Mouse (Mus musculus): Measurements from ENCODE around the gene Pex6. TPM values are rescaled to one million over a fixed set of nuclear protein-coding genes. Genes with fewer than 3 reads are reported as not detected.

The Pex6 gene
- total and polyA plus RNA-seq, 2 experiments from 2014 or later, result 6.5 to 22.2 TPM

DNA sequence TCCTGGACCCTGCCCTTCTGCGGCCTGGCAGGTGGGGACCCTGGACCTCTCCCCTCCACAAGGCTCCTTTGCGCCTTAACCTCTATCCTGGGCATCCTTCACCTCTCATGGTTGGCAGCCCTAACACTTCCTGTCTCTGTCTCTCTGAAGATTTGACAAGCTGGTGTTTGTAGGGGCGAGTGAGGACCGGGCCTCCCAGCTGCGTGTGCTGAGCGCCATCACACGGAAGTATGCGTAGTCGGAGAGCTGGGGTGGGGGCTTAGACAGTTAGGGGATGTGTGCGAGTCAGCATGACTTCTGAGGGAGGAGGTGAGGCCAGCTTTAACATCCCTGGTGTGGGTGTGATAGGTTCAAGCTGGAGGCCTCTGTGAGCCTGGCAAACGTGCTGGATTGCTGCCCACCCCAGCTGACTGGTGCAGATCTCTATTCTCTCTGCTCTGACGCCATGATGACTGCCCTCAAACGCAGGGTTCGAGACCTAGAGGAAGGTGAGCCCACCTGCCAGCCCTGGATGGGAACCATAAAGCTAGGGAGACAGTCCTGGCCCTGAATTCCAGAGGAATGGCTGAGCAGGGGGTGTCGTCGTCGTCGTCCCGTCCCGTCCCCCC lies 13.3 kb downstream of the Pex6 start:
- ATAC-seq (ENCODE audit: insufficient read depth, low read depth) (no peak), DNase-seq (ENCODE audit: low spot score) (no peak)
- Histone ChIP-seq H3K27ac (ENCODE audit: low read depth) (no peak overlapping the region), H3K27me3 (ENCODE audit: control insufficient read depth, insufficient read depth, low read length) (peaks cover 11% of the 10 kb centered on the region; the same call in 1 of the 2 replicates), H3K36me3 (replicated peaks; ENCODE audit: control insufficient read depth, insufficient read depth, low read length) (peaks cover 12% of the 10 kb centered on the region; the same call in 1 of the 2 replicates), H3K4me2 (ENCODE audit: low read depth, low read length) (no peak overlapping the region), H3K4me3 (ENCODE audit: low read depth, low read length) (no peak overlapping the region), H3K9ac (replicated peaks; ENCODE audit: low read depth, low read length) (no peak overlapping the region), H3K9me3 (replicated peaks; ENCODE audit: control insufficient read depth, low read length) (no peaks in the 10 kb centered on the region), H3K4me1 (ENCODE audit: control insufficient read depth, insufficient read depth) (no peaks in the 10 kb centered on the region)
- 83% methylated on average over 14 of the region's 20 CpGs for WGBS
- TF ChIP-seq CTCF (IDR thresholded peaks at IDR 0.05; ENCODE audit: low read depth) (no peak), EP300 (IDR thresholded peaks at IDR 0.05; ENCODE audit: low read depth) (no peak)

DNA sequence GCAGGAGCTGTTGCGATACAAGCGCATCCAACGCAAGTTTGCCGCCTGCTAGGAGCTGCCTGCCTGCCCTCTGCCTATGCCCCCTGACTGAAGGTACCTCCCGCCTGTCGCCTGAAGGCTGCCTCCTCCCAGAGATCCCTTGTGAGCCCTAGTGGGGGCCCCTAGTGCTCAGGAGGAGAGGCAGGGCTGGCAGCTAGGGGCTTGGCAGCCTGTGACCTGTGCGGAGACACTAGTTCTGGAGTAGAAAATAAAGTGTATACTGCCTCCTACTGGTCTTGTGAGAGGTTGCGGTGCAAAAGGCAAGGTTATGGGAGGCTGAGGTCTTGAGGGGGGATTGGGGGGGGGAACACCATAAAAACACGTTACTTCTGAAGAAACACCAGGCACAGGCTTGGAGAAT lies 14.0 kb downstream of the Pex6 start:
- H3K27me3 ChIP-seq (ENCODE audit: control insufficient read depth, insufficient read depth, low read length), result peaks cover 11% of the 10 kb centered on the region; the same call in 1 of the 2 replicates
- H3K36me3 ChIP-seq (replicated peaks; ENCODE audit: control insufficient read depth, insufficient read depth, low read length), result peaks cover 12% of the 10 kb centered on the region; the same call in 1 of the 2 replicates
- TF ChIP-seq EP300 (IDR thresholded peaks at IDR 0.05; ENCODE audit: low read depth), result no peak
- TF ChIP-seq CTCF (IDR thresholded peaks at IDR 0.05; ENCODE audit: low read depth), result peak; percentile 61
- peak; percentile 63 for ATAC-seq (ENCODE audit: insufficient read depth, low read depth)
- no peak overlapping the region for H3K4me3 ChIP-seq (ENCODE audit: low read depth, low read length)
- peak; percentile 59 for DNase-seq (ENCODE audit: low spot score)
- H3K9ac ChIP-seq (replicated peaks; ENCODE audit: low read depth, low read length), result no peak overlapping the region
- no peak overlapping the region for H3K27ac ChIP-seq (ENCODE audit: low read depth)
- 47% methylated on average over 9 of the region's 9 CpGs for WGBS
- no peak overlapping the region for H3K4me2 ChIP-seq (ENCODE audit: low read depth, low read length)
- H3K4me1 ChIP-seq (ENCODE audit: control insufficient read depth, insufficient read depth), result no peaks in the 10 kb centered on the region
- H3K9me3 ChIP-seq (replicated peaks; ENCODE audit: control insufficient read depth, low read length), result no peaks in the 10 kb centered on the region

DNA sequence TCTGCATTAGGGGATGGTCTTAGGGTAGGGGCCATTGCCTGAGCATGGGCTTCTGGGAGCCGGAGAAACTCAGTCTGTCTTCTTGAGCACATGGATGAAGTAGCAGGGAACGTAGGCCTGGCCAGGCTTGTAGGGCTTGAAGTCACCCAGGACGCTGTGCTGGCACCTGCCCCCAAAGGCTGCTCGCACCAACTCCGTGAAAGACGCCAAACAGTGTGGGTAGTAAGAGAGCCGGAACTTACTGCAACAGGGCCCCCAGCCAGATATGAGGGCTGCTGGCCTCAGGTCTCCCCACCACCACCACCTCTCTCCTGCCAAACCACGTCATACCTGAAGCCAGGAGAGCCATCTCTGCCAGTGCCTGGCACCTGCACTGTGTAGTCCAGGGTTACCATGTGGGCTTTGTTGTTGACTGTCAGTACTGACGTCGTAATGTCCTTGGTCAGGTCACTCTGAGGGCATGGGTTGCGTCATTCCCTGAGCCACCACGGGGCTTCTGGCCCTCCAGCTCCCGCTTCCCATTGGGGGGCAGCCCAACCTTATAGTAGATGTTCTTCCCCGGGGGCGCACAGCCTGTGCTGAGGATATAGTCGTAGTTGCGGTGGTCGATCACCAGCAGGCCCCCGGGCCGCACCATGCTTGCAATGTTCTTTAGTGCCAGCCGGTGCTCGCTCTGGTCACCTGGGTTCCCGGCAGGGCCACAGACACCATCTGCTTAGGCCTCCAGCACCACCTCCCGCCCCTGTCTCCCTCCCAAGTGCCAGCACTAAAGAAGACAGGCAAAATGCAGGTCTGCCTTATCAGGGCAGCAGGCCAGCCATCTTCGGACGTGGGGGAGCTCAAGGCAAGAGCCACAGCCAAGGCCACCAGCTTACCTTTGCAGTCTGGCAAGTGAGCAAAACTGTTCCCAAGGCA lies 14.7 kb downstream of the Pex6 start:
- Histone ChIP-seq H3K9me3 (replicated peaks; ENCODE audit: control insufficient read depth, low read length) (no peaks in the 10 kb centered on the region), H3K27ac (ENCODE audit: low read depth) (no peak overlapping the region), H3K4me2 (ENCODE audit: low read depth, low read length) (no peak overlapping the region), H3K36me3 (replicated peaks; ENCODE audit: control insufficient read depth, insufficient read depth, low read length) (peaks cover 12% of the 10 kb centered on the region; the same call in 1 of the 2 replicates), H3K4me3 (ENCODE audit: low read depth, low read length) (no peak overlapping the region), H3K27me3 (ENCODE audit: control insufficient read depth, insufficient read depth, low read length) (peaks cover 11% of the 10 kb centered on the region; the same call in 1 of the 2 replicates), H3K9ac (replicated peaks; ENCODE audit: low read depth, low read length) (no peak overlapping the region), H3K4me1 (ENCODE audit: control insufficient read depth, insufficient read depth) (no peaks in the 10 kb centered on the region)
- no peak for ATAC-seq (ENCODE audit: insufficient read depth, low read depth)
- DNase-seq (ENCODE audit: low spot score), result no peak
- WGBS, result 83% methylated on average over 26 of the region's 26 CpGs
- TF ChIP-seq CTCF (IDR thresholded peaks at IDR 0.05; ENCODE audit: low read depth) (no peak), EP300 (IDR thresholded peaks at IDR 0.05; ENCODE audit: low read depth) (no peak)

DNA sequence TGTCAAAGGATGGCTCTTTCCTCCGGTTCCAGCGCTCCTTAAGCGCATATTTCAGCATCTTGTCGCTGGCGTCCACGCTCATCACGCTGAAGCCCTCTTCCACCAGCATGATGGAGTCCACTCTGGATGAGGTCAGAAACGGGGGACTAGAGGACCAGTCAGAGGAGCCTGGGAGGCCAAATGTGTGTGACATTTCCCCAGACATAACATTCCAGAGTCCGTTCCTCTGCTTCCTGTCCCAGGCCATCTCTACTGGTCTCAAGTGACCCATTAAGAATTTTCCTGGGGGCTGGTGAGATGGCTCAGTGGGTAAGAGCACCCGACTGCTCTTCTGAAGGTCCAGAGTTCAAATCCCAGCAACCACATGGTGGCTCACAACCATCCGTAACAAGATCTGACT lies 16.0 kb downstream of the Pex6 start:
- no peak for DNase-seq (ENCODE audit: low spot score)

DNA sequence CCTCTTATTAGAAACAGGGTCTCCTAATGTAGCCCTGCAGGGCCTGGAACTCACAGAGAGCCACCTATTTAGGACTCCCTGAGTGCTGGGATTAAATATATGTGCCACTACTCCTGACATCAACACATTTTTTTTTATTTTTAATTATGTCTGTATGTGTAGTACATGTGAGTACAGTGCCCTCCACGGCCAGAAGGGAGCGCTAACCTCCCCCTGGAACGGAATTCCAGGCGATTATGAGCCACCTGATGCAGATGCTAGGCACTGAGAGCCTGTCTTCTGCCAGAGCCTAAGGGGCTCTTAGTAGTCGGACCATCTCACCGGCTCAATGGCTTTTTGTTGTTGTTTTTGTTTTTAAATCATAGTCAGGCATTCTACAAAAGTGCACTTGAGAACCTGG lies 16.8 kb downstream of the Pex6 start:
- H3K4me1 ChIP-seq (ENCODE audit: control insufficient read depth, insufficient read depth), result no peaks in the 10 kb centered on the region
- H3K27ac ChIP-seq (ENCODE audit: low read depth), result no peak overlapping the region
- no peak for ATAC-seq (ENCODE audit: insufficient read depth, low read depth)
- peaks cover 4% of the 10 kb centered on the region; the same call in 1 of the 2 replicates for H3K36me3 ChIP-seq (replicated peaks; ENCODE audit: control insufficient read depth, insufficient read depth, low read length)
- no peak overlapping the region for H3K4me2 ChIP-seq (ENCODE audit: low read depth, low read length)
- H3K9ac ChIP-seq (replicated peaks; ENCODE audit: low read depth, low read length), result no peak overlapping the region
- TF ChIP-seq CTCF (IDR thresholded peaks at IDR 0.05; ENCODE audit: low read depth) (0 out of 2 replicates have a peak, but pooled peaks have one; percentile 13), EP300 (IDR thresholded peaks at IDR 0.05; ENCODE audit: low read depth) (no peak)
- no peak overlapping the region for H3K4me3 ChIP-seq (ENCODE audit: low read depth, low read length)
- 38% methylated on average over 6 of the region's 6 CpGs for WGBS
- no peak for DNase-seq (ENCODE audit: low spot score)
- no peaks in the 10 kb centered on the region for H3K9me3 ChIP-seq (replicated peaks; ENCODE audit: control insufficient read depth, low read length)
- H3K27me3 ChIP-seq (ENCODE audit: control insufficient read depth, insufficient read depth, low read length), result peaks cover 11% of the 10 kb centered on the region; the same call in 1 of the 2 replicates

More for the DNA sequence above, 16.0 kb downstream of the Pex6 start:
- Histone ChIP-seq H3K4me3 (ENCODE audit: low read depth, low read length) (no peak overlapping the region), H3K9me3 (replicated peaks; ENCODE audit: control insufficient read depth, low read length) (no peaks in the 10 kb centered on the region), H3K9ac (replicated peaks; ENCODE audit: low read depth, low read length) (no peak overlapping the region), H3K36me3 (replicated peaks; ENCODE audit: control insufficient read depth, insufficient read depth, low read length) (peaks cover 6% of the 10 kb centered on the region; the same call in 1 of the 2 replicates), H3K4me1 (ENCODE audit: control insufficient read depth, insufficient read depth) (no peaks in the 10 kb centered on the region), H3K27me3 (ENCODE audit: control insufficient read depth, insufficient read depth, low read length) (peaks cover 11% of the 10 kb centered on the region; the same call in 1 of the 2 replicates), H3K27ac (ENCODE audit: low read depth) (no peak overlapping the region), H3K4me2 (ENCODE audit: low read depth, low read length) (no peak overlapping the region)
- ATAC-seq (ENCODE audit: insufficient read depth, low read depth), result no peak
- WGBS, result 90% methylated on average over 11 of the region's 11 CpGs
- no peak for TF ChIP-seq CTCF (IDR thresholded peaks at IDR 0.05; ENCODE audit: low read depth)
- no peak for TF ChIP-seq EP300 (IDR thresholded peaks at IDR 0.05; ENCODE audit: low read depth)

All from heart, postnatal 0 days (tissue).